Mouse (Mus musculus) cerebellum, postnatal 36 days (tissue): ENCODE data around the gene Il18.

Experiments
- DNase-seq, 2 experiments: peaks; one replicate each; pipeline ENCODE4 v3.0.0; 2021 to 2022; ENCODE audit warnings: mixed read lengths in 2 of 2

Il18 gene

GRCm38 (mm10) chr9:50555094-50555446 lies 443 bp downstream of the Il18 start, which contains the start of gene Bco2:
Gene Bco2, minus strand, starts transcription at chr9:50555181.
- no peak for DNase-seq

GRCm38 (mm10) chr9:50561145-50561917 lies 6.7 kb downstream of the Il18 start, which contains the start of gene Tex12:
Gene Tex12, minus strand, starts transcription at chr9:50561325.
- no peak for DNase-seq

GRCm38 (mm10) chr9:50561918-50562360 lies 7.3 kb downstream of the Il18 start:
- no peak for DNase-seq

GRCm38 (mm10) chr9:50565173-50565572 lies 10.5 kb downstream of the Il18 start:
- DNase-seq = no peak

DNA sequence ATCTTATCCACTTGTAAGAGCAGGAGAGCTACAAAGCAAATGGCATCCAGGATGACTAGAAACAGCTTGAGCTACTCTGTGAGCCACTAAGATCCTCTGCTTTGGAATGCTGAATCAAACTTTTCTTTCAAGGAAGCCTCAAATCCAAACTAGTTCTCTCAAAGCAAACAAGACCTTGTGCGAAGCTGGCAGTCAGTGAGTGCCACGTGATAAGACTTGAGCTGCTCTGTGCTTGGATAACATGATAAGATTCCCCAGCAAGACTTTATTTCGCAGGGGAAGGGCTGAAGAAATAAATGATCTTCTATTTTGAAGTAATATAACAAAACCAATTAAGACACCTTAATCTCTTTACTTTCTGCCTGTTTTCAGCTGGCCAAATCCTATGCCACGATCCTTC lies 11.3 kb downstream of the Il18 start:
- no peak for DNase-seq

- no peak for DNase-seq
These were observed 12.7 kb downstream of the Il18 start for GRCm38 (mm10) chr9:50567372-50567771.

DNA sequence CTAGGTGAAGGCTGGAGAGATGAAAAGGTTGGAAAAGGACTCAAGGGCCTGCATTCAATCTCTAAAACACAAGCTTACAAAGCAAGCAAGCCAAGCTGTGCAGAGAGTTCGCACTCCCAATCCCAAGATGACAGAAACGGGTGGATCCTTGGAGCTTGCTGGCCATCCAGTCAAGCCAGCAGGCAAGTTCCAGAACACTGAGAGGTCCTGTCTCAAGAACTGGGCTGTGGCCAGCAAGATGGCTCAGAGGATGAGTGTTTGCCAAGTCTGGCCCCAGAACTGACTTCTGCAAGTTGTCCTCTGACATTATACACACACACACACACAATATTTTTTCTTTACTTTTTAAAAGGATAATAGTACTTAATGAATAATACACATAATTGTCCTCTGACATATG lies 13.3 kb downstream of the Il18 start:
- no peak for DNase-seq

DNA sequence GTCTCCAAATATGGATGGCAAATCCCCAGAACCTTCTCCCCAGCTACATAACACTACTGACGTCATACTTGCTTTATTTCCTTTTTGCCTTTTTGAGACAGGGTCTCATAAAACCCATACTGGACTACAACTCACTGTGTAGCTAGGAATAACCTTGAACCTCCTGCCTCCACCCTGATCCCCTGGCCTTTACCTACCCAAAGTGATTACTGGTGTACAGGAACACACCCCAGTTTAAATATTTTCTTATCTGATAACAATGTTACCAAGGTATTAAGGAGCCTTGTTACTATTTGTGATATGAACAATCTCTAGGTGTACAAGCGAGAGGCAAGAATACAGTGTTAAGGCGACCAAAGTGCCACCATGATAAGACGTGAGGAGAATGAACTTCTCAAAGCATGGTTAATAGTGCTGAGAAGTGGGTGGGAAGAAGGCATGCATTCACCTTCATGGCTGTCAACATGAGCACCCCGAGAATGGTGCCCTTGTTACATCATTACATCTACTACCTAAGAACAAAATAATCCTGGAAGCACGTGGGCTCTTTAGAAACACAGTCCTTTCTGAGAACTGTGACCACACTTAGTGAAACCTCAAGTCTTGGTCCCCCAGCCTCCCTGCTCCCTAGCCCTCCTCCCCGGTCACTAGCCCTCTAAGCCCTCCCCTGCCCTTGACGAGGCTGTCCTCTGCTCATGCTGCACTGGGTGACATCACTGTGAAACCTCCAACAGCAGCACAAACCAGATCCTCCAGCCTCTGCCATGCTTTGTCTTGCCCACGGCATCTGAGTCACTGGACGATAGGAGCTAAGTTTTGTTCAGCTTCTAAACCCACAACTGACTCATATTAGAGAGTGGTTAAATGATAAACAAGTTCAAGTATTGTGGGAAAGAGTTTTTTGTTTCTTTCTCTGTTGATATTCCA lies 15.2 kb downstream of the Il18 start:
- DNase-seq = no peak

- DNase-seq = no peak
These were observed 25.7 kb downstream of the Il18 start for GRCm38 (mm10) chr9:50580370-50580769.

DNA sequence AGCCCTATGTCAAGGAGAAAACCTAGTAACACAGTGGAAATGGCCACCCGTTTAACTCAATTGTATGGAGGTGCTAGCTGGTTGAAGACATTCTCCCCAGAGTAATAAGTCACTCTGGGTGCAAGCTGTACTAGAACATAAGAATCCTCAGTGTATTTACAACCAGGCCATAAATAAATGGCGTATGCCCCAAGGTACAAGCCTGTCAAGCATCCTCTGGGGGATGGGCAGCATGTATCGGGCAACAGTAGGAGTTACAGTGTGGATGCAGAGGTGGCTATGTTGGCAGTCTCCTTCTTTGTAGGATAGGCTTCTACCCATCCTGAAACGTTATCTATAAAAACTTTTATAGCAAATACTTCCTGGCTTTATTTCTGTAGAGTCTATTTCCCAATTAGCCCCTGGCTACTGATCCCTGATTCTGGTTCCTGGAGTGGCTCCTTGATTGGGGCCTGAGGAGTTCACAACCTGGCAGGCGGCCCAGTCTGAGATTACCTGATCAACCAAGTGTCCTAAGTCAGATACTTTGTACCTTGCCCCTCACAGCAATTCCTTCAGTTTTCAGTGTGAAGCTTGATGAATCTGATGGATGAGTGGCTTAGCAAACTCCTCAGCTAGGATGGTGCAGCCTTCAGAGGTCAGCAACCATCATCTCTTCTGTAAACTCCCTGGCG lies 30.7 kb downstream of the Il18 start:
- DNase-seq = no peak

- no peak for DNase-seq
These were observed 32.3 kb downstream of the Il18 start for GRCm38 (mm10) chr9:50586955-50587354.

- no peak for DNase-seq
These were observed 36.4 kb downstream of the Il18 start for GRCm38 (mm10) chr9:50590856-50591518.

GRCm38 (mm10) chr9:50592955-50593354 lies 38.3 kb downstream of the Il18 start:
- no peak for DNase-seq

DNA sequence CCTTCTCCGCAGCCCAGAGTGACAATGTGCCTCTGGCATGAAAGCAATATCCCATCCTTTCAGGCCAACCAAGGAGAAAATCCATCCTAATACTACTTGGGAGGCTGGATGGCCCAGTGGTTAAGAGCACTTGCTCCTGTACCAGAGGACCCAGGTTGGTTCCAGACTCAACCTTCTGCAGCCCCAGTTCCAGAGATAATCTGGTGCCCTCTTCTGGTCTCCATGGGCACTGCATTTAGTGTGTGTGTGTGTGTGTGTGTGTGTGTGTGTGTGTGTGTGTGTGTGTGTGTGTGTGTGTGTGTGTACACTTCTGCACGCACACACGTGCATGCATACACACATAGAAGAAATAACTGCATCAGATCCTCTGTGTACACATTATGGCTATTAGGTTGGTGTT lies 38.9 kb downstream of the Il18 start:
- peak; percentile 19 to 31 for DNase-seq

DNA sequence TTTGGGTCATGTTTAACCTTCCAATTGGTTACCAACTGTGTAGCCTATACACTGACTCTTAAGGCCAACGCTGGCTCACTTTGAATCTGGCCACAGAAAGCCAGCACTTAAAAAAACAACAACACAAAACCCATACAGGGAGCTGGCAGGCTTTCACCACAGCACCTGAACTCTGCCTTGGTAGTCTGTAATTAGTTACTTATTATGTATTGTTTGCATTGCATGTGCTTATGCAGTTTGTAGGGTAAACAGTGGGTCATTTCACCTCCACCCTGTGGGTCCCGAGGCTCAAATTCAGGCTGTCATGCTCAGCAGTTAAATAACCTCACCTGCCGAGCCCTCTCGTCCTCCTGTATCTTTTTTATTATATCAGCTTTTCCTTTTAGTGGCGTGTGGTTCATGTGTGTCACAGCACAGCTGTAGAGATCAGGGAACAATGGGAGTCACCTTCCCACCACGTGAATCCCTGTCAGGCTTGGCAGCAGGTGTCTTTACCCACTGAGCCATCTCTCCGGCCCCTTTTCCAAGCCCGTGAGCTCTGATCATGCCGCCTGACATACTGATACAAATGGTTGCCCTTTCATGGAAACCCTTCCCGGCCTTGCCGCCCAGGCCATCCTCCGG lies 40.3 kb downstream of the Il18 start:
- no peak for DNase-seq

- DNase-seq = no peak
These were observed 42.3 kb downstream of the Il18 start for GRCm38 (mm10) chr9:50596973-50597372.

GRCm38 (mm10) chr9:50601536-50601935 lies 46.9 kb downstream of the Il18 start:
- no peak for DNase-seq

DNA sequence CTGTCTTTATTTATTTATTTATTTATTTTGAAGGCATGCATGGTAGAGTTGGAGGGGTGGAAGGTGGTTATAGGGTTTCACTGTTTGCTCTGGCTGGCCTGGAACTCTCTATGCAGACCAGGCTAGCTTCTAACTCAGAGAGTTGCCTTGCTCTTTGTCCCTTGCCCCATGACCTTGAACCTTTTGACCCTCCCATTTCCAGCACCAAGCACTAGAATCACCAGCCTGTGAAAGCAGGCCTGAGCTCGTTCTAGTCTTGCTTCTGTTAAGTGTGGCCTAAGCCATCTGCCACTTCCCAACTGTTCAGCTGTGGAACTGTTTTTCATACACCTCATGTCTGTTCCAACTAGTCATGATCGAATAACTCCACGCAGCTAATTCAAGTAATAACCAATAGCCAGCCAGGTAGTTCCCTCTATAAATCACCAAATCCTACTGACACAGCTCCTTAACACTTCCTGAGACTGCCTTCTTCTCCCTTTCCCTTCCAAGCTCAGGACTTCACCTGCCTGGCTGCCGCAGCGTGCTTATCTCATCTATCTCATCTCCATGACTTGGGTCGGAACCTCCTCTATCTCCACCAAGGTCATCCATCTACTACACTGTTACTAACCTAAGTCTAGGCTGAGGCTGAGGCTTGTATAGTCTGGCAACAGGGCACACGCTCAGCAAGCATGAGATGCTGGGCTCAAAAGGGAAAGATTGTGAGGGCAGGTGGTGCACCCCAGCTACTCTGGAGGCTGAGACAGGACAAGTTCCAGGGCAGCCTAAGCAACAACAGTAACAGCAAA lies 47.6 kb downstream of the Il18 start:
- DNase-seq = no peak

DNA sequence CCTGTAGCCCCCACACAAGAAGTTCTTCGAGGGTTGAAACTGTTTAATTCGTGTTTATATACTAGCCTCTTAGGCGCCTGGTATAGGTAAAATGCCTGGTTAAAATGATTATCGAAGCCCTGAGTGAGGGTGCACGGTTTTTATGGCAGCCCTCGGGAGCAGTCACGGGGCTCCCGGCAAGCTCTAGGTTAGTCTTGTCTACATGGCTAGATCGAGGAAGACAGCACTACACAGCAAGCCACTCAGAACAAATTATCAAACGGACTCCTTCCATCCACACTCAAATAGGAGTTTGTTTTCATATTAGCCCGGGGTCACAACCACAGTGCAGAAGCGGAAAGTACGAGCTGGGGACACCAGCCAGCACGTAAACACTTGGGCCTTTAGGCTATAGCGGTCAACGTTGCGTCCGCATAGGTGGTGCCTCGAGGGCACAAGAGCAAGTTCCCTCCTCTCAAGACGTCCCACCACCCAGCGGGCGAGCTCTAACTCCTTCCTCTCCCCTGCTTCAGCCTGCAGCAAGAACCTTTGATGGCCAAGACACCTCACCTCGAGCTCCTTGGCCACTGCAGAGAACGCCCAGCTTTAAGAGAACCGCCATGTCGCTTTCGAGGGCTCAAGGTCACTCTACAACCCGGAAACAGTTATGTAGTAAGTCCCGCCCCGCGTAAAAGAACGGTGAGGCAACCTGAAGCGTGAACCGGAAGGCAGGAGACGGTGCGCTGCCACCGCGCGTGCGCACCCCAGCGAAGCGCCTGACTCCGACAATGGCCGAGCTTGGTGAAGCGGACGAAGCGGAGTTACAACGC lies 48.8 kb downstream of the Il18 start, which contains the start of the genes Sdhd and Timm8b:
Gene Sdhd, minus strand, starts transcription at position 624 of the 809 bp plus-strand sequence.
Gene Timm8b, plus strand, starts transcription at position 722 of the 809 bp plus-strand sequence.
- DNase-seq = peak; percentile 93 to 94

GRCm38 (mm10) chr9:50603998-50604324 lies 49.3 kb downstream of the Il18 start:
- no peak for DNase-seq
